Mouse (Mus musculus) cerebellum, adult 18-20 months (tissue): Measurements from ENCODE around the gene Rtbdn.
"Not testable (repeated sequence)": the region's sequence is repeated elsewhere in the genome, so short reads cannot be mapped to it uniquely, and the experiment has no call there.

Experiments
- DNase-seq, 2 experiments: peaks; one replicate each; pipeline ENCODE4 v3.0.0; 2021

The Rtbdn gene

DNA sequence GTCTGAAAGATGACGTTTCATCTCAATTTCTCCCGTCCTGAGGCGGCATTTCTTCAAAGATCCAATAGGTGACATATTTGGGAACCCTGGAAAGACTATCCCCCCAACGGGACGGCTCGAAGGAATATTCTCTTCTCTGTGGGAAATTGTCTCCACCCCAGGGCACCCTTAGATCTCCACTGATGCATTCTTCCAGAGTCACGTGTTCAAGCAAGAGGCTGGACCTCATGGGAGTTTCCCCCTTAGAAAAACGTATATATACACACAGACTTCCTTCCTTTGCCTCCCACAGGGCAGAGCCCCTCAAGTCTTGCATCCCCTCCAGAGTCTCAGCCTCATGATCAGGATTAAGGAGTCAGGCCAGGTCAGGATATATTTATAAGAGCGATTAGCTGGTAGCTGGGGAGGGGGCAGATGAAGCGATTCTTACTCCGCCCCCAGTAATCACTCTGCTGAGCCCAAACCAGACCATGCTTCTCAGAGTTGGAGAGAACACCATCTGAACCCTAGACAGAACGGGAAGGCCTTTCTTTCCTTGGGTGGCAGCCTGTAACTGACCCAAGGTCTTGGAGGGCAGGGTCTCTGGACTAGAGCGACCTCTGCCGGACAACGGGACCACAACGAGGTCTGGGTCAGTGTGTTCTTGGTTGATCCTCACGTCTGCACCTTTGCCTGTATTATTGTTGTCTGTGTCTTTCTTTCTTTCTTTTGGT is at the start of gene Rtbdn:
Gene Rtbdn, plus strand, starts transcription at position 464 of the 713 bp plus-strand sequence.
- DNase-seq = peak; percentile 81 to 84

DNA sequence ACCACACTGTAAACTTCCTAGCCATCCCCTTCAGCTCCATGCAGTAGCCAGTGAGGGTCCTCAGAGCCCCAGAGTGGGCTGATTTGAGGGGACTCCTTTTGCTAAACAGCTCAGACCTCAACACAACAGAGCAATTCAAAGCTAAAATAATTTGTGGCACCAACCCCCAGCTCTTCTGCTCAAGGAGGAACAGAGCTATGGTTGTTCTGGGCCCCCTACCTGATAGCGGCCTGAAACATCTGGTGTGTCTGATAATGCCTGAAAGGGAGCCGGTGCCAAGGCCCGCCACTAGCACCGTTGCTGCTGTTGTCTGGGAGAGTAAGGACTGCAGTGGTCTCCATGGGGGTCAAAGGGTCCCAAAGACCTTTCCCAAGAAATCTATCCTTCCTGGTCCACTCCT is 45.7 kb upstream of the Rtbdn start:
- no peak for DNase-seq

DNA sequence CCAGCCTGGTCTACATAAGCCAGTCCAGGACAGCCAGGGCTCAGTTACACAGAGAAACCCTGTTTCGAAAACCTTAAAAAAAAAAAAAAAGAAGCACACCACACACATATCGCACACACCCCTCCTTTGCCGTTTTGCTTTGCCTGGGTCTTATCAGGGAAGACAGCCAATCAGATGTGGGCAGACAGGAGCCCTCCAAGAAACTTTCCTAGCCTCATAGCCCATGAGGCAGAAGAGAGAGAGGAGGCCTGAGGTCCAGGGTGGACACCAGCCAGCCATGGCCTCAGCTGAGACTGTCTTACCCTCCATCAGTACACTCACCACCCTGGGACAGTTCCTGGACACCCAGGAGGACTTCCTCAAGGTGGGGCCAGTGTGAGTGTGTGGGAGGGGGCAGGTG is 45.0 kb upstream of the Rtbdn start, which contains the start of gene Klf1:
Gene Klf1, plus strand, starts transcription at position 177 of the 400 bp plus-strand sequence.
- DNase-seq = no peak

DNA sequence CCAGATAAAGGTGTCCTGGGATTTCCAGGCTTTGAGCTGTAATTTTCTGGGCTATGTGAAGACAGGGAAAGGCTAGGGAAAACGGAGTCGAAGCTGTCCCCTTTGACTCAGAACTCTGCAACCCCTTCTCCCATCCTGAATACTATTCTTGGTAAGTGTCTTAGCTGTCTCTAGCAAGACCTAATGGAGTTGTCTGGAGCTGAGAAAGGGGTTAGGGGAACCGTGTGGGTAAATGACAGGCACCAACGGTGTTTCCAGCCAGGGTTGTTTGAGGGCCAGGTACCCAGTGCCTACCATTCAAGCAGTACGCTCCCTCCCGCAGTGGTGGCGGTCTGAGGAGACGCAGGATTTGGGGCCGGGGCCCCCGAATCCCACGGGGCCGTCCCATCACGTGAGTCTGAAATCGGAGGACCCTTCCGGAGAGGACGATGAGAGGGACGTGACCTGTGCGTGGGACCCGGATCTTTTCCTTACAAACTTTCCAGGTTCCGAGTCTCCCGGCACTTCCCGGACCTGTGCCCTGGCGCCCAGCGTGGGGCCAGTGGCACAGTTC is 44.3 kb upstream of the Rtbdn start:
- DNase-seq = peak in 1 of 2 experiments; percentile 27

DNA sequence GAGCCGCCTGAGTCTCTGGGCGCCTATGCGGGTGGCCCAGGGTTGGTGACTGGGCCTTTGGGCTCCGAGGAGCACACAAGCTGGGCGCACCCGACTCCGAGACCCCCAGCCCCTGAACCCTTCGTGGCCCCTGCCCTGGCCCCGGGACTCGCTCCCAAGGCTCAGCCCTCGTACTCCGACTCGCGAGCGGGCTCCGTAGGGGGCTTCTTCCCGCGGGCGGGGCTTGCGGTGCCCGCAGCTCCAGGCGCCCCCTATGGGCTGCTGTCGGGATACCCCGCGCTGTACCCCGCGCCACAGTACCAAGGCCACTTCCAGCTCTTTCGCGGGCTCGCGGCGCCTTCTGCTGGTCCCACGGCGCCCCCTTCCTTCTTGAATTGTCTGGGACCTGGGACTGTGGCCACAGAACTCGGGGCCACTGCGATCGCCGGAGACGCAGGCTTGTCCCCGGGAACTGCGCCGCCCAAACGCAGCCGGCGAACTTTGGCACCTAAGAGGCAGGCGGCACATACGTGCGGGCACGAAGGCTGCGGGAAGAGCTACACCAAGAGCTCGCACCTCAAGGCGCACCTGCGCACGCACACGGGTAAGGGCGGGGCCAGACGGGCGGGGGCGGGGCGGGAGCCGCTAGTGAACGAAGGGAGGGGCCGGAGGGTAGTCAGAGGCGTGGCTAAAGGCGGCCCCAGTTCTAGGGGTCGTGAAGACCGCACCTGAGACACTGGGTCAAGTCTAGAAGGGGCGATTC is 43.7 kb upstream of the Rtbdn start:
- peak; percentile 94 to 98 for DNase-seq

DNA sequence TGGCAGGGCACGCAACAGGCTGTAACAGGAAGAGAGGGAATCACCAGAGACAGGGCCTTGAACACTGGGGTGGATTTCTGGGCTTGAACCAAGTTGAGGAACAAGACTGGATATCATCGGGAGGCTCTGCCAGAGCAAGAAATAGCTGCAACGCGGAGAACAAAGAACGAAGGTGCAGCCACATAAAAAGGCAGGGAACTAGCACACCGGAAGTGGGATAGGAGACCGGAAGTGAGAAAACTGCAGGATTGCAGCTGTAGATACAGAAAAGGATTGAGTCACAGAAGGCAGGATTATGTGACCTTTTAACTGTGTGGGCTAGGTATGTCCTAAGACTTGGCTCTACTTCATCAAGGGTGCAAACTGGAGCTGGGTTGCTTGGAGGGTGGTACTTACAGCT is 42.4 kb upstream of the Rtbdn start:
- no peak for DNase-seq

DNA sequence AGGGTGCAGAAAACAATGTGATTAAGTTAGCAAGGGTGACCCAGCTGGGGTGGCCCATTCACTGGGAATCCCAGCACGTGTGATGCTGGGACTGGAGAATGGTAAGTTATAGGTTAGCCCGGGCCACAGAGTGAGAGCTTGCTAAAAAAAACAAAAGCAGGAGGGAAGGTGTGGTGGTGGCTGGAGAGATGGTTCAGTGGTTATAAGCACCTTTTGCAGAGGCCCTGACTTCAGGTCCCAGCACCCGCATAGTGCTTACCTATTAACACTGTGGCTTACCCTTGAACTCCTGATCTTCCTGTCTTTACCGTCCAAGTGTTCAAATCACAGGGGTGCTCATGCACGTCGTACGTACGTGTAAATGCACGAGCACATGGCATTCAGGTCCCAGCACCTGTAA is 39.8 kb upstream of the Rtbdn start:
- no peak for DNase-seq

DNA sequence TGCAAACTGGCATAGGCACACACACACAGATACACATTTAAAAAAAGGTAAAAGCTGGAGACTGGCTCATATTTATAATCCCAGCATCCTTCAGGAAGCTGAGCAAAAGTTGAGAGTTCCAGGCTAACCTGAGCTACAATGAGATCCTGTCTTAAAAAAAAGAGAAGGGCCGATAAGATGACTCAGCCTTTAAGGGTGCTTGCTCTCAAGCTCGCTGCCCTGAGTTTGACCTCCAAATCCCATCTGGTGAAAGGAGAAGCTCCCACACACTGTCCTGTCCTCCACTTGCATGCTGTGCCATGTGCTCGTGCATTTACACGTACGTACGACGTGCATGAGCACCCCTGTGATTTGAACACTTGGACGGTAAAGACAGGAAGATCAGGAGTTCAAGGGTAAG is 39.3 kb upstream of the Rtbdn start:
- no peak for DNase-seq

DNA sequence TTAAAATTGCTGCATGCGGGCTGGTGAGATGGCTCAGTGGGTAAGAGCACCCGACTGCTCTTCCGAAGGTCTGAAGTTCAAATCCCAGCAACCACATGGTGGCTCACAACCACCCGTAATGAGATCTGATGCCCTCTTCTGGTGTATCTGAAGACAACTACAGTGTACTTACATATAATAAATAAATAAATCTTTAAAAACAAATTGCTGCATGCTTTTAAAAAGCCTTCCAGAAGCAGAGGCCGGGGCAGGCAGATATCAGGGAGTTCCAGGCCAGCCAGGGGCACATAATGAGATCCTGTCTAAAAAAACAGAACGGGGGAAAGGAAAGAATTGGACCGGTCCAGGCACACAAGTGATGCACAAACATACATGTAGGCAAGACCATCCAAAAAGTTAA is 38.8 kb upstream of the Rtbdn start:
- not testable (repeated sequence) for DNase-seq

DNA sequence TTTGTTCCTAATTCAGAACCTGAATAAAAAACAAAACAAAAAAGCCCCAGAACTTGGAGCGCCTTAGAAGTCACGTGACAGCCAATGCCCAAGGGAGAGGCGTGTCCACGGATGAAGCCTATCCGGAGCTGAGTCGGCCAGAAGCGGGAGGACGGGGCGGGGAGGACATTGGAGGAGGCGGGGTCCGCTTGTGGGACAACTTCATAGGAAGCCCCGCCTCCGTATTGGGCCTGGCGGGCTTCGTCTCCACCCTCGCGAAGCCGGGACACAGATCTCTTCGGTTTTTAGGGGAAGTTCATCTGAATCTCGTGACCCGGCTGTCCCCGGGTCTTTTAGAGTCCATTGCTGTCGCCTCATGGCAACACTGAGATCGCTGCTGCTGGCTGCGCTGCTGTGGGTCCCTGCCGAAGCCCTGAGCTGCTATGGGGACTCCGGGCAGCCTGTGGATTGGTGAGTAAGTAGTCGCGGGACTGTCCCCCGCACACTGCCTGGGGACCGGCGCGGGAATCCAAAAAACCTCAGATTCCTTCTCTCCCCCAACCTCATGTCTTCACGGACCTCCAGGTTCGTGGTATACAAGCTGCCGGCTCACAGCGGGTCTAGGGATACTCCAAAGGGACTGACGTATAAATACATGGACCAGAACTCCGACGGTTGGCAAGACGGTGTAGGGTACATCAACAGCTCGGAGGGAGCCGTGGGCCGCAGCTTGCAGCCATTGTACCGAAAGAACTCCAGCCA is 38.2 kb upstream of the Rtbdn start, which contains the start of gene Dnase2a:
Gene Dnase2a, plus strand, starts transcription at position 140 of the 741 bp plus-strand sequence.
- DNase-seq = peak; percentile 80 to 91

DNA sequence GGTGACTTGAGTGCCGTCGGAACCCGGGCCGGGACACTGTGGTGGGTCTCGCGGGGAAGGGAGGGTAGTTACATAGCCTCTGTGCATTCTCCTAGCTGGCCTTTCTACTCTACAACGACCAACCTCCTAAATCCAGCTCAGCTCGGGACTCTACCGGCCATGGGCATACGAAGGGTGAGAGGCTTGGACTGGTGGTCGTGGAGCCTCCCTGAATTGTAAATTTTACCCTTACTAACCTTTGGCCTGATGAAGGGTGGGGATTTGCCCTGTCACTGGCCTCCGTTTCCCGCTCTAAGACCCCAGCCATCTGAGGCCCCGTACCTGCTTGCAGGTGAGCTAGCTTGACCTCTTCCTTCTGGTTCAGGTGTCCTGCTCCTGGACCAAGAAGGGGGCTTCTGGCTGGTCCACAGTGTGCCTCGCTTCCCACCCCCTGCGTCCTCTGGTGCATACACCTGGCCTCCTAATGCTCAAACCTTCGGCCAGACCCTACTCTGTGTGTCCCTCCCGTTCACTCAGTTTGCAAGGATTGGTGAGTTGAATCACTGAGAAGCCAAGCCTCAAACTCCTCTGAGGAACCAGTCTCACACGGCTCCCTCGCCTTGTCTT is 37.5 kb upstream of the Rtbdn start:
- no peak for DNase-seq

DNA sequence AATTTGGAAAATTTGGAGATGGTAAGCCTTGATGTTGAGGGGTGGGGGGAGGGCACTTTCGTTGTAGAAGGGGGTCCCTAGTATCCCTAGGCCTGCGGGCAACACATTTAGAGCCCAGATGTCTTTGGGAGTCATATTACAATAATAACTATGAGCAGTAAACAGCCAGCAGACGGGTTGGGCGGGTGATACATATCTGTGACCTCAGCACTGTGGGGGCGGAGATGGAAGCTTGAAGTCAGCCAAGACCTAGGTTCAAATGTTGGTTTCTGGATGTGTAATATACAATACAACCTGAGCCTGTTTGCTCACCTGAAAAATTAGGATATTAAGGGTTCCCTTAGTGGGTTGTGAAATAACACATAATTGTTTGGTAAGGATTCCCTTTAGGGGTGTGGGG is 36.8 kb upstream of the Rtbdn start:
- no peak for DNase-seq

DNA sequence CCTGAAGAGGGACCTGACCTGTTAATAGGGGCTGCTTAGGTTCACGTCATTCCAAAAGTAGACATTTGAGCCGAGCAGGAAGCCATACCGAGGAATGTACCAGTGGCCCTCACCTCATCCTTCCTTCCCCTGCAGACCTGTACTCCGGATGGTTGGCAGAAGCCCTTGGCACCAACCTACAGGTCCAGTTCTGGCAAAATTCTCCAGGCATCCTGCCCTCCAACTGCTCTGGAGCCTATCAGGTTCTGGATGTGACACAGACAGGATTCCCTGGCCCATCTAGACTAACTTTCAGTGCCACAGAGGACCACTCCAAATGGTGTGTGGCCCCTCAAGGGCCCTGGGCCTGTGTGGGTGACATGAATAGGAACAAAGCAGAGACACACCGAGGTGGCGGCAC is 36.2 kb upstream of the Rtbdn start:
- DNase-seq = peak; percentile 78 to 86

DNA sequence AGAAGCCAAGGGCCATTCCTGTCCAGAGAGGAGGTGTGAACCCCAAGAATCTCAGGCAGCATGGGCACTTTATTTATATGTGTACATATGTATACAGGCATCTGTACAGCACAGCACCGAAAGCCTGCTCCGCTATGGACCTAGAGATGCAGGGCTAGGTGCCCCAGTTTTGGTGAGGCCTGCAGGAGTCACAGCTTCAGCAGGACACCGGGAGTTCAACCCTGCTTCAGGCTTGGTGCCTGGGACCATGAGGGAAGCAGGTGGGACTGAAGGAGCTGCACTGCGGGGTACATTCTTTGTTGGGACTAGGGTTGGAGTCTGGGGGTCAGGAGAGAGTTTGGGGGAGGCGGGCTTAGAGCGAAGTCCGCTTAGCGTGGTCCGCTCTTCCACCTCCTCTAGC is 34.9 kb upstream of the Rtbdn start:
- DNase-seq = no peak

DNA sequence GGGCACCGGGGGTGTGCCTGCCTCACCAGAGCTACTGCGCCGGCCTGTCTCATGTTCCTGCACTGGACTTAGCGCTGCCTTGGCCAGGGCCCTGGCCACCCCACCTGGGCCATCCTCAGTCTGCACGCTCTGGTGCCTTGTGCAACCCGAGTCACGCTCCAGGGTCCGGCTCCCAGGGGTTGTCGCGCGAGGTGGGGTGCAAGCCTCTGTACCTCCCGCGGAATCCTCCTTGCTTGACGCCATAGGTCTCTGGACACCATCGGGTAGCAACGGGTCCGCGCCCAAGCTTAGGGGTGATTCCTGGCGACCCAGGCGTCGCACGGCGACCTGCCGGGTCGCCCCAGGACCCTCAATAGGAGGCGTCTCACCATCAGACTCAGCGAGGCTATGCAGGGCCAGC is 34.4 kb upstream of the Rtbdn start:
- no peak for DNase-seq

DNA sequence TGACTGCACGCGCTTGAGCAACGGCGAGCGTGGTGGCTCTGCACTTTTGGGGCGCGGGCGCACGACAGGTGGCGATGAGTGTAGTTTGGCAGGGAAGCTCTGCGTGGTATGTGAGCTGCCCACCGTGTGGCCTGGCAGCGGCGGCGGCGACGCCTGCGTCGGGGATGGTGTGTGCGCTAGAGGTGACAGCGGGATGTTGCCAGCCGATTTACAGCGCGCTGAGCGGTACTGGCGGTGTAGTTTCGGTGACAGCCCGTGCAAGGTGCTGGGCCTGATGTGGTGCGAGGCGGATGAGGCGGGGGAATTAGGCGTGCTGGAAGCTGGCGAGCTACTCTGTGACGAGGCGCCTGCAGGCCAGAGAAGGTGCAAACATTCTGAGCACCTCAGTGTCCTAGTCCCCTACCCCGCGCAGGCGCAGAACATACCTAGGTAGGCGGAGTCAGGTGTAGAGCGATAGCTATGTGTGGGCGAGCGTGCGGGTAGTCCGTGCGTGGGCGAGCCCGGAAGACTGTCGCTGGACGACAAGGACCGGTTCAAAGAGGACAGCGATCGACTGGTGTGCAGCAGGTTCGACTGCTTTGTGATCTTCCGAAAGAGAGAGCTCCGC is 33.8 kb upstream of the Rtbdn start:
- peak; percentile 88 to 90 for DNase-seq

DNA sequence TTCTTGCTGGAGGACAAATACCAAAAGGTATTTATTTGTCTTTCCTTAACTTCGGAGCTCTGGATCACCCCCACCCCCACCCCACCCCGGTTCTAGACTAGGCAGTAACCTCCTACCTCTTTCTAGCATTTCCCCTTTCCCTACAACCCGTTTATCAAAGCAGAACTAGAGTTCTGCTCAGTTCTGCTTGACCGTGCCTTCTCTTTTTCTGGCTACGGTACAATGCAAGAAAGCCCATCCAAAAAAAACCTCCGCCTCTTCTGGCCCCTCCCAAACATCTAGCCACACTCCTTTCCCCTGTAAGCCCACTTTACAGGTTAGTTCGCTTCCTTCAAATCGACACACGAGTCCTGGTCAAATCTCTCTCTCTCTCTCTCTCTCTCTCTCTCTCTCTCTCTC is 33.3 kb upstream of the Rtbdn start:
- DNase-seq = no peak

DNA sequence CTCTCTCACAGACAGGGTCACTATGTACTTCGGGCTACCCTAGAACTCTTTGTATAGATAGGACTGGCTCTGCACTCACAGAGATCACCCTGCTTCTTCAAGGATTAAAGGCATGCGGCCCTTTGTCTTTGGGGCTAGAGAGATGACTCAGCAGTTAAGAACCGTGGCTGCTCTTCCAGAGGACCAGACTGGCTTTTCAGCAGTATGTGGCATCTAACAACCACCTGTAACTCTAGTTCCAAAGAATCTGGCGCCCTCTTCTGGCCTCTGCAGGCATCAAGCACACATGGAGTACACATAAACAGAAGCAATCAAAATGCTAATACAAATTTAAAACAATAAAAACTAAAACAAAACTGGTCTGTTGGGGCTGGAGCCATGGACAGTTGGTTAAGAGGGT is 32.8 kb upstream of the Rtbdn start:
- no peak for DNase-seq

DNA sequence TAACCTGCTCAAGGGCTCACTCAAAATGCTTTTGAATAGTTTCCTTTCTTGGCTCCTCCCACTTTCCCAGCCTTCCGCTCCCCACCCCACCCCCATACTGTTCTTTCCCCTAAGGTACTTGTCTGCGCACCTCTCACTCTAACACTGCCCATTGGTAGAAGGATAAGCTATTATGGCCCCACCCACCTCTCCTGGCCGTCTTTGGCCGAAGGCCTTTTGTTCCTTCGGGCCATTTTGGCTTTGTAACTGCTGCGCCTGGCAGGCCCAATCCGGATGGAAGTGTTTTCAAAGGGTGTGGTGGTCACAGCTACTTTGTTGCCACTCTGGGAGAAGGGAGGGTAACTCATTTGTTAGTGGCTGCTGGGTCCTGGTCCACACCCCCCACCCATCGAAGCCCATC is 31.5 kb upstream of the Rtbdn start:
- no peak for DNase-seq

DNA sequence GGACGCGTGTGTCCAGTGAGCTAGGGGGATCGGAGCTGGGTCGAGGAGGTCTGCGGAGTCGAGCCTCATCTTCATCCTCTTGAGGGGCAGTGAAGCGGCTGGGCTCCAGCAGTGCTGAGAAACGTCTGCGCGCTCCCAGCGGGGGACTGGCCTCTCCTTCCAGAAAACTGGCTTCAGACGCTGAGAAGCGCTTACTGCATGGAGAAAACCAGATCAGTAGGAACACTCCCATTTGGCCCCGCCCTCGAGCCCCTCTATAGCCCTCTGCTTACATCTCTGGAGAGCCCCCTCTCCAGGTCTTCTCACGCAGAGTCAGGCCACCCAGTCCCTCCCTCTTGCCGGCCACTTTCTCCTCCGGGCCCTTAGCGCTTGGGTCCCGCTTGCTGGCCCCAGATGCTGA is 29.0 kb upstream of the Rtbdn start:
- DNase-seq = no peak

DNA sequence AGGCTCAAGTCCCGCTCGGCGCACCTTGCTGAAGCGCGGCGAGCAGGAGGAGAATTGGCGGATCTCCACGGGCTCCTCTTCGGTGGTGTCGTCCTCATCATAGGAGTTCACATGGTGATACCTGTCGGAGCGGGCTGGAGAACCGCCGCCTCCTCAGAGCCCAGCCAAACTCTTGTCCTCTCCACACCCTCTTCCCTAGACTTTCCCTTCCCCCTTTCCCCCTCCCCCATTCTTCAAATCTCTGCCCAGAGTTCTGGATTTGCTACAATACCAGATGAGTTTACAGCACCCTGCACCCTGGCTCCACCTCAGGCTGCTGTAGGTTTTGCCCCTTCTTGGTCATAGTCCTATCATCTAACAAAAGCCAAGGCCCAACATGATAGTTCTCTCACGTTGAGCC is 28.1 kb upstream of the Rtbdn start:
- DNase-seq = no peak

DNA sequence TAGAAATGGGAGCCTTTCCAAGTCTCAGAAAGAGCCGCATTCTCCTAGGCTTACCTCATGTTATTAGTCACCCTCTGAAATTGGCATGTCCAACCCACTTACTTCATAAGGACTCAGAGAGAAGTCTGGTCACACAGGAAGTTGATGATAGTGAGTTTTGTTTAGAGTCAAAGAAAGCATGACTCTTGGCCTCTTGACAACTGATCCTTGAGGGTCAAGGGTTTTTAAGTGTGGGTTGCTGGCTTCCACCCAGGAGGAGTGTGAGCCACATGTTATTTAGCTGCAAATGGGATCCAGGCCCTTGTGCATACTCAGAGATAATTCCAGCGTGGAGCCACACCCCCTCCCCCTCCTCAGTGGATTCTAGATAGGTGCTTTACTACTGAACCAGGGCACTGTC is 25.2 kb upstream of the Rtbdn start:
- DNase-seq = no peak

DNA sequence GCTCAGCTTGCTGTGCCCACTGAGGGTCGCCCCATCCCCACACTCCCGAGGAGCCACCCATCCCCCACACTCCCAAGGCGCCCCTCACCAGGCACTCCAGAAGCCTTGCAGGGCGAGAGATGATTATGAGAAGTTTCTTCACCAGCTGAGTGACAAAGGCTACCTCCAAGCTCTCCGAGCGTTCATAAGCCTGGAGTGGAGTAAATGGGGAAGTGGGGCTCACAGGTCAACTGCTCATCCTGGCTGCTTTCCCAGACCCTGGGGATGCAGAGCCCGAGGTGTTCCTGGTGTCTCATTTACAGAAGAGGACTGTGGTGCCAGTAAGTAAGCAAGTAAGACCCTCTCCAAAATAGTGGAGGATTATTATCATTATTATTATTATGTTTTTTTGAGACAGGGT is 21.2 kb upstream of the Rtbdn start:
- no peak for DNase-seq
